Mouse (Mus musculus) lung, postnatal 10 days (tissue): ENCODE results near the gene Fbxl14.
A peak's percentile ranks its signal among the peaks of the same experiment; 100 is the strongest.
"Not testable (repeated sequence)": the region's sequence is repeated elsewhere in the genome, so short reads cannot be mapped to it uniquely, and the experiment has no call there.

ENCODE experiments used
- DNase-seq: peaks from one replicate; pipeline ENCODE4 v3.0.0; 2021

Fbxl14 gene

DNA sequence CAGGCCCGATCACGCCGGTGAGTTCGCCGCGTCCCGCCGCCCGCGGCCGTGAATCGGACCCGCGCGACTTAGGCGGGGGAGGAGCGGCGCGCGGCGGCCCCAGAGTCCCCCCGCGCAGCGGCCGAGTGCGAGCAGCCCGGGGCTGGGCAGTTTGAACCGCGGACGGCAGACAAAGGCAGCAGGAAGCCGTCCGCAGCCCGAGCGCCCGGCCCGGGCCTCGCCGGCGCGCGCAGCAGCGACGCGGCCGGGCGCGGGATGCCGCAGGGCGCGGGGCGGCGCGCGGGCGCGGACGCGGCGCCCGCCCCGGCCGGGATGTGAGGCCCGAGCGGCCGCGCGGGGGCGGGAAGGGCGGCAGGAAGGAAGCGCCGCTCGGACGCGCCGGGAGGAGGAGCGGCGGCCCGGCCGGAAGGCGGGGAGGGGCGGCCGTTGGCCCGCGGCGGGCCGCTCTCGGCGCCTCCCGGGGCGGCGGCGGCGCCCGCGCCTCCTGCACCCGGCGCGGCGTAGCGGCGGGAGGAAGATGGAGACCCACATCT, at the start of gene Fbxl14:
TSS of gene Fbxl14 (plus strand) at position 326 of the 533 bp plus-strand sequence.
- no peak for DNase-seq

DNA sequence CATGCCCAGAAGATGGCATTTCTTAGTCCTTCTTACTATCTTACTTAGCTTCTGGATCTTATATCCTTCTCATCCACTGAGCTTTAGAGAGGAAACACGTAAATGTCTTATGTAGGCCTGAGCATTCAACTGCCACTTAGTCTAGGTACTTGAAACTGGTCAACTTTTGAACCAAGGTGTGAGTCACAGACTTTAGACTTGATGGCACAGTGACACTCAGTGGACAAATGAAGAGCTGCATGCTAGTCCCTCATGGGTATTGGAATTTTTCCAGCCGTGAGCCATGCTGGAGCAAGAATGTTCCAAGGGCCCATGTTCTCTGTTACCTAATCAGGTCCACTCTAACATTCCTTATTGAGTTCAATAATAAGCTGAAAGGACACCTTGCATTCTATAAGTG, 49.0 kb upstream of the Fbxl14 start:
- DNase-seq: peak; percentile 84

DNA sequence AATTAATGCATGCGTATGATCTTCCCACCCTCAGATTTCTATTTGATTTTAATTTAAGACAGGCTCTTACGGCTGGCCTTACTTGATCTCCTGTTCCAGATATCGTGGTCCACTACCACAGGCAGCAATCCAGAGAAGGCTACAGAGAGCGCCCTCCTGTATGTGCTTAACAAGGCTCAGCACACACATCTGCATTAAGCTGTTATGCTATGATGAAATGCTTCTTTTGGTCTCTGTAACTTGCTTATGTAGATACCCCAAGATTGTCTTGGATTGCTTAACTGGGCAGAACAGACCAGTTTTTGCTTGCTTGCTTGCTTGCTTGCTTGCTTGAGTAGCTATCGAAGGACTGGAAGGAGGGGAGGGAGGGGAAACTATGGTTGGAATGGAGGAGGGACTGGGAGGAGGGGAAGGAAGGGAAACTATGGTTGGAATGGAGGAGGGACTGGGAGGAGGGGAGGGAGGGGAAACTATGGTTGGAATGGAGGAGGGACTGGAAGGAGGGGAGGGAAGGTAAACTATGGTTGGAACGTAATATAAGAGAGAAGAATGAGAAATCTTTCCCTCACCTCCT, 47.6 kb upstream of the Fbxl14 start:
- DNase-seq: peak; percentile 52

DNA sequence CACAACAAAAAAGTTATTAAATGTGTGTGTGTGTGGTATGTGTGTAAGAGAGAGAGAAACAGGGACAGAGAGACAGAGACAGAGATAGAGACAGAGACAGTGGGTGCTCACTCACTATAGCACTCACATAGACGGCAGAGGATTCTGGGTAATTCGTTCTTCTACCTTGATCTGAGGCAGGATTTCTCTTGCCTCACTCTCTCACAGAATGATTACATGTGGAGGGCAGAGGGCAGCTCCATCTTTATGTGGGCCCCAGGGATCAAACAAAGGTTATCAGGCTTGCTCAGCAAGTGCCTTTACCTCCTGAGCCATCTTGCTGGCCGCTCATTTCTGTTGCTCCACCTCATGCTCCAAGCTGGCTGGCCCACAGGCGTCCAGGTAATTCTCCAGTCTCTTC, 45.1 kb upstream of the Fbxl14 start:
- DNase-seq: no peak

DNA sequence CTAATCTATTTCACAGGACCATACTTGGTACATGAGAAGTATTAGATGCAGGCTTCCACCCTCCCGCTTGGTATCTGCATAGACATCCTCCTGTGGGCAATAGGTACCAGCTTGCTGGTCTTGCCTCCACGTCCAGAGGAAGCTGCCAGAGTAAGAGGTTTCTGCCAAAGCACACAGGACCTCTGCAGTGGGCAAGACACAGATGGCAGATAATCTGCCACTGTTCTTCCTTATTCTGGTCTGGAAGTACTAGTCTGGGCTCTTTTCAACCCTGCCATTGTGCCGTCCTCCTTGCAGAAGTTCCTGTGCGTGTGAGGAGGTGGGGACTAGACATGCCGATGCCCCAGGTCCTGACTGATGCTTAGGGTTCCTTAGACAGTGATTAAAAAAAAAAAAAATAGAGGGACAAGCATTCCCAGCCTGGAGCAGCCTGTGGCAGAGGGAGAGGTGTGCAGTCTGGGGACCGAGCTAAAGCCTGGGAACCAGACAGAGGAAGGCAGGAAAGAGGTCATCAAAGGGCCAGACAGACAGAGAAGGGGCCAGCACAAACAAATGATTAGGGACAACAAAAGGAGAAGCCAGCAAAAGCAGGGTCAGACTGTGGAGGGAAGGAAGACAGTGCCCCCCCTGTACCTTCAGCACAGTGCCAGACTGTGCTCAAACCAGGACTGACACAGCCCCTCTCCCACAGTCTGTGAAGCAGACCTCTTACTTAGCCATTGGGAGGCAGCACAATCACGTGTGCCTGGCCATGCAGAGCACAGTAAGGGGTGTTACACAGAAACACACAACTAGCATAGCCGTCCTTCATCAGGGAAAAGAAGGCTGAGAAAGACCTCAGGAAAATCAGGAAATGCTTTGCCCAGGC, 41.3 kb upstream of the Fbxl14 start:
- no peak for DNase-seq

DNA sequence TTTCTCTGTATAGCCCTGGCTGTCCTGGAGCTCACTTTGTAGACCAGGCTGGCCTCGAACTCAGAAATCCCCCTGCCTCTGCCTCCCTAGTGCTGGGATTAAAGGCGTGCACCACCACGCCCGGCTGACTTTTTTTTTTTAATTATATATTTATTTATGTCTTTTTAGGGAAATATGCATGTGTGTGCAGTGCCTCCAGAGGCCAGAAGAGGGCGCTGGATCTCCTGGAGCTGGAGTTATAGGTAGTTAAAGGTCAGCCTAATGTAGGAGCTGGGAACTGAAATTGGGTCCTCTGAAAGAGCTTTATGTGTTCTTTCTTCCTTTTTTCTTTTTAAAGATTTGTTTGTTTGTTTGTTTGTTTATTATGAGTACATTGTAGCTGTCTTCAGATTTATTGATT, 36.7 kb upstream of the Fbxl14 start:
- not testable (repeated sequence) for DNase-seq

DNA sequence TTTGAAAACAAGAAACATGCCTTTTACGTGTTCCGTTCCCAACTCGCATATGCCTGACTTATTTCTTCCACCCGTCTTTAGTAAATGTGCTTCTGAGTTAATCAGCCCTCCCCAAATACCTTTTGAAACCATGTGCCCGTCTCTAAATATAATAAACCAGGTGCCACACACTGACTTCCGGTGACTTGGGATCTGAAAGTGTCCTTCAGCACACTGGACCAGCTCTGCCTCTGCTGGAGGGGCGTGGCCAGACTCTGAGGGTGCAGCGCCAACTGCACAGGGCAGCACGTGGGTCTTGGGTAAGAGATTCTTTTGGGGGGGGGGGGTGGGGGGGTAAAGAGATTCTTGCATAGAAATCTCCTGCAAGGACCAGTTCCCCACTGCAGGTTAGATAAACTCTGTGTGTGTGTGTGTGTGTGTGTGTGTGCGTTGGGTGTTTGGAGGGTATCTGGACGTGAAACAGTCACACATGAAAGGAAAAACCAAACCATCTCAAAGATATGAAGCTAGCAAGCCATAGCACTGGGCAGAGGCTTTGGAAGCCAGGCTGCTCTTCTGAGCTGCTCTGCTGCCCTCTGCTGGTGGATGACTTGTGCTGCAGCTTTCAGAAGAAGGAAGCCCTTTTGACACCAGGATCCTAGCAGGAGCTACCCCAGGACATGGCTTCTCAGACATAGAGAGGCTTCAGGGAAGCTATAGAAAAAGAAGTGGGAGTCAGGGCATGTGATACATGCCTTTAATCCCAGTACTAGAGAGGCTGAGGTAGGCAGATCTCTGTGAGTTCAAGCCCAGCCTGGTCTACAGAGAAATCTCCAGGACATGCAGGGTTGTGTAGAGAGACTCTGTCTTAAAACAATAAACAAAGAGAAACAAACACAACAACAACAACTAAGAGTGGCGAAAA, 35.5 kb upstream of the Fbxl14 start:
- DNase-seq: peak; percentile 89

DNA sequence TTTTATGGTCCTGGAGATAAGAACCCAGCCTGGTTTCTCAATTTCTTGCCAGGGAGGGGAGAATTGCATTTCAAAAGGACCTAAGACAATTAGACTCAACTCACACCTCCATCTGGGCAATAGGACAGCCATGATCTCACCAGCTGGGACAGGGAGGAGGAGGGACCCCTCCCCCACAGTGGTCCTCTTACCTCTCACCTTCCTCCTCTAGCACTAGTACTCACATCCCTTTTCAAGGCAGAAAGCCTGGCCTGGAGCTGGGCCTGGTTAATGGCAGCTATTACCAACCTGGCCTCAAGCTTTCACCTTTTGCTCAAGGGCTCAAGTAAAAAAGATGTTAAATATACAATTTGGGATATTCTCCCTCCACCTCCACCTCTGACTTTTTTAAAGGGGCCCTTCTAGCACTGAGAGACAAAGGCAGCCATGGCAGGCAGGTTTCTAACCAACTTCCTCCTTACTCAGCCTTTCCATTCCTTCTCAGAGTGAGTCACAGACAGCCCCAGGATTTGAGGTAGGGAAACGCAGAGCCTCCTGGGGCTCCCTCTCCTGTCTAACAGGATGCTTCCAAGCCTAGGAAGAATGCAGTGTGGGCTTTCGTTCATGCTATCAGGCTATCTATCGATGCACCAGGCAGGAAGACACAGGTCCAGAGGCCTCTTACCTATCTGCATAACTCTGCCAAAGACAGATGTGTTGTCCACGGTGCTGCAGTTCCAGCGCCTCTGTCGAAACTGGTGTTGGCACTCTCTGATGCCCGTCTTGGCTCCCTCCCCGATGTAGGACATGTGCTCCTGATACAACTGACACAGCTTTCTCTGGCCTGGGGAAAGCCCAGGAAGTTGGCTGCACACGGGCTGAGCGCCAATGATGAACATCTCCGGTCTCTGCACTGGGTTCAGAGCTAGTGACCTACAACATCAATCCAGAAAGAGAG, 33.5 kb upstream of the Fbxl14 start:
- no peak for DNase-seq

DNA sequence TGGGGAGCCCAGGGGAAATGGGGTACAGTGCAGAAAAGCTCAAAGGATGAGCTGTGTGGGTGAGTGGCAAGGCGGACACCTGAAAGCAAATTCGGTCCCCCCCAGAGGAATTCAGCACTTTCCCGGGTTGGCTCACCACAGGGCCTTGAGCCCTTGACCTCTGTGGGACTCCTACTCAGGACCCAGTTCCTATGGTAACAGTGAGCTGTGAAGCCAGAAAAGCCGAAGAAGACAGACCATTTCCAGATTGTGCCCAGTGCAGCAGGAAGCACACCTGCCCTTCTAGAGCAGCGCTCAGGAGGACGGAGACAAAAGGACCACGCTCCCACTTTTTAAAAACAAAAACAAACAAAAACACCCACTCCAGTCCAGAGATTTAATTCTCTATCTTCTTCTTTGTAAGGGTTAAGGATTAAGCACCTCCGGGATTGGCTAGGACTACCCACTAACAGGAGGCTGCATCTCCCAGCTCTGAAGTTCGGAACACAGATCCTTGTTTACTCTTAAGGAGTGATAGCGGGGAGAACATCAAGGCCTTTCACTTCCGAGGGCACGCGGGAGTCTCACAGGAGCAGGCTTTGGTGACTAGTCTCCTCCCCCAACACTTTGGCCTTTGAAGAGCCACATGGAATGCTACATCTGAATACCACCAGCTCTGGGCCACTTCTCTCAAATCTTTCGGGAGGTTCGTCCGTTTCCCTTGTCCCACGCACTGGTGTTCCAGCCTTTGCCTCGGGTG, 31.0 kb upstream of the Fbxl14 start:
- DNase-seq: peak; percentile 50

DNA sequence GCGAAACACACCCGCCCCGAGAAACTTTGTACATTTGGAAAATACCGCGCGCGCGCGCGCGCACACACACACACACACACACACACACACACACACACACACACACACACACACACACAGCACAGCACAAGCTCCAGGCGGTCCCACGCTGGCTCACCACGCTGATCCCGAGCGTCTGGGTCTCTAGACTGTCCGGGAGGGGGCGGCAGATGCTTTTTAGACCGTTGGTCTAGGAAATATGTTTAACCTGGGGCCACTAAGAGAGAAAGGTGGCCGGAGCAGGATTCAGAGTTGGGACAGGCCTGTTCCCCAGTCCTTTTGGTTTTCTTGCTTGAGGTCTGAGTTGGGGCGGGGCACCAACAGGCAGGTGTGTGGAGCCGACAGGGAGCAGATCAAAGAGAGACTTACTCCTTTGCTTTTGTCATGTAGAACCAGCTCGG, 30.4 kb upstream of the Fbxl14 start:
- peak; percentile 83 for DNase-seq

DNA sequence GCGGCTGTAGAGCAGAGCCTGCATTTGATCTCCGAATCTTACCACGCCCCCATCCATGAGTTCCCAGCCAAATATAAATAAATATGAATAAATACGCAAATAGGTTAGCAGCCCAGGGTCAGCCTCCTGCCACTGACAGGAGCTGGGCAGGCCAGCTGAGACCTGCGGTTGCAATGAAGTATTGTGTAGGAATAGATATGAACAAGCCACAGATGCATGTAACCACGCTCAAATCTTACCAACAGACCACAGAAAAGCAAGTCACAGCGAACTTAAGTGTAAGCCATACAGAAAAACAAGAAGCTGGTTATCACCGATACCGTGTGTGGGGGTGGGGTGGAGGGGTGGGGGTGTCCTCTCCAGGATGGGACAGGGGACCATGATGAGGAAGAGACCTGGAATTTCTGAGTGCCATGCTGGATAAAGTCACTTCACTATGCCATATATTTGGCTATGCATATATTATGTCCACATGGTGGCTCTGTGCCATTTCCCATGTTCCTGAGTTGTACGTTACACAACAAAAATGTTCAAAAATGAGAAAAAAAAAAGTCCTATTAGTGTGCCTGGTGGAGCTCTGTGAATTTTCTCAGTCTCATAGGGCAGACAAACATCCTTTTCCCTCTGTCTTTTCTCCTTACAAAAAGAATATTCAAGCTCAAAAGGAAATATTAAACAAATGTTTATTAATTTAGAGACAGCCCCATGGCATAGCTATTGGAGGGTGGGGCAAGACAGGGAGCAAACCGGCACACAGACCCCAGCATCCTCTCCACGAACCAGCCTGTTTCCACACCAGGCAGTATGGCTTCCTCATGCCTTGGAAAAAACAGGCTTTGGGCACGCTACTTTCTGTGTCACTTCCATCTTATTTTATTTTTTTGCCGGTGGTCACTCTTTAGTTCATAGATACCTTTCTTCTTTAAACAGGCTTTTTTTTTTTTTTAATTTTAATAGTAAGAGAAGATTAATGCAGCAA, 28.2 kb upstream of the Fbxl14 start:
- DNase-seq: no peak

DNA sequence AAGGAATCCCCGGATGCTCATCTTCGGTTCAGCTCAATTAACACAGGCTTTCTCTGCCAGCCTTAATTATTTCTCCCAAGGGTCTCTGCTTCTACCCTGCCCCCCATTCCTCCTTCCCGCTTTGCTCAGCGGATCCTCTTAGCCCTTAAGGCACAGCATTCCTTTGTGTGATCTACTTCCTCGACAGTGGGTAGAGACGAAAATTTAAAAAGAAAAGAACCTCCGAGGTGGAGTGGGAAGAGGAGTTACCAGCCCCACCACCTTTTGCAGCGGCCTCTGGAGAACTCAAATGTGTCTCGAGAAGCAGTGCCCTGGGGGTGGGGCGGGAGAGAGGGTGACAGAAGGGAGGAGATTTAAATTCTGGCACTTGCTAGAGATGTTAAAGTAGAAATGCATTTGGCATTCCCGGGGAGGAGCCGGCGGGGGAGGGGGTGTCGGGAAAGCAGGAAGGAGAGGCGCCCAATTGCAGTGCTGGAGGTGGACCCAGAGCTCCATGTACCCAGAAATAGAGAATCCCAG, 27.4 kb upstream of the Fbxl14 start:
- peak; percentile 87 for DNase-seq

DNA sequence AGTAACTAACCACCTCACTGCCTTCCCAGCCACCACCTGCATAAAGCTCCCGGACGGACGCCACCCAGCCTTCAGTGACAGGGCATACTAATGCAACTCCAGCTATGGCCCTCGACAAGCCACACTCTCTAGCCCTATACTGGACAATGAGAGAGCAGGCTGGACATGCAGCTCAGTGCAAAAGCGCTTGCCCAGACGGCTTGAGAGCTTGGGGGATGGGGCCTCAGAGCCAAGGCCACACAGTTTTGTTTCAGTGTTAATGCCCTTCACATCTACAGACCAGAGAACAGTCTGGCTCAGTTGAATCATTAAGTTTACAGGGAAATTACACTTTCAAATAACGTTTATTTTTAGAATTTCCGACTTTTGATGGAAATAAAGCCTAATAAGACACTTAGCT, 21.3 kb upstream of the Fbxl14 start:
- DNase-seq: no peak

DNA sequence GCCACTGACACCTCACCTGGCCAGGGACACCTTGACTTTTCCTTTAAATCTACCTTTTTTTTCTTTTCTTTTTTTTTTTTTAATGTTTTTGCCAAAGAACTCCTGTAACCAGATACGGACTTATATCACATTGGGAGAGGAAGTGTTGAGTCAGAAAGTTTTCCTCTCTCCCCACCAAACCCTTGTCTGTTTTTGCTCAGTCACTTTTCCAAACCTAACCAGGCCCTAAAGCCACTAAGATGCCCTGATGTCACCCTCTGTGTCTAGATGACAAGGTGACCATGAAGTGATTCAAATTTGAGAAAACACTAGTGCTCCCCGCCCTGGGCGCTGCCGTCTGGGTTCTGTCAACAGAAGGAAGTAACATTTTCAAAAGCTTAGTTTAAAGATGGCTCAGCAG, 20.4 kb upstream of the Fbxl14 start:
- DNase-seq: no peak

DNA sequence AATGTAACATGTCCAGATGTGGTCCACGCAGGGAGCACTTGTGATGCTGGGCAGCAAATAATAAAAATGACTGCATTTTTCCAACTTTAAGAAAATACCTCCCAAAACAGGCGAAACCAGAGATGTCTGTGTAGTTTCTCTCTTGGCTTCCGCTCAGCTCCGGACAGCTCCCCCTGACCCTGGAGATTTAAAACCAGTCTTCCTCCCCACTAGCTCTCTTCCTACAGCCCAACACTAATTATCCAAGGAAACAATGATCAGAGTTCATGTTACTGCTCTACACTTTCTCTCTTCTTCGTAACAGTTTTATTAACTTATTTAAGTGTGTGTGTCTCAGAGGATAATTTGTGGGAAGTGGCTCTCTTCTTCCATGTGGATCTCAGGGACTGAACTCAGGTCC, 19.1 kb upstream of the Fbxl14 start:
- DNase-seq: no peak

DNA sequence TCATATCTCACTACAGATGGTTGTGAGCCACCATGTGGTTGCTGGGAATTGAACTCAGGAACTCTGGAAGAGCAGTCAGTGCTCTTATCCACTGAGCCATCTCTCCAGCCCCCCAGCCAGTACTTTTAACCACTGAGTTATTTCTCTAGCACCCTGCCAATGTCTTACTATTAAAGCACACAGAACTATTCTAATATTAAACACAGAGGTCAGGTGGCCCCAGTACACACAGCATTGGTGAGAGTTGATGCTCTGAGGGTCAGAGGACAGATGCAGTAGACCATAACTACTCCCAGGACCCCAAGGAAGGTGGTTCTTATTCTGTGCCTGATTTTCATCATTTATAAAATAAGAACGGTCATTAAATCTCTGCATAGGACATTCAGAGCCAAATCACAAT, 13.3 kb upstream of the Fbxl14 start:
- DNase-seq: no peak

DNA sequence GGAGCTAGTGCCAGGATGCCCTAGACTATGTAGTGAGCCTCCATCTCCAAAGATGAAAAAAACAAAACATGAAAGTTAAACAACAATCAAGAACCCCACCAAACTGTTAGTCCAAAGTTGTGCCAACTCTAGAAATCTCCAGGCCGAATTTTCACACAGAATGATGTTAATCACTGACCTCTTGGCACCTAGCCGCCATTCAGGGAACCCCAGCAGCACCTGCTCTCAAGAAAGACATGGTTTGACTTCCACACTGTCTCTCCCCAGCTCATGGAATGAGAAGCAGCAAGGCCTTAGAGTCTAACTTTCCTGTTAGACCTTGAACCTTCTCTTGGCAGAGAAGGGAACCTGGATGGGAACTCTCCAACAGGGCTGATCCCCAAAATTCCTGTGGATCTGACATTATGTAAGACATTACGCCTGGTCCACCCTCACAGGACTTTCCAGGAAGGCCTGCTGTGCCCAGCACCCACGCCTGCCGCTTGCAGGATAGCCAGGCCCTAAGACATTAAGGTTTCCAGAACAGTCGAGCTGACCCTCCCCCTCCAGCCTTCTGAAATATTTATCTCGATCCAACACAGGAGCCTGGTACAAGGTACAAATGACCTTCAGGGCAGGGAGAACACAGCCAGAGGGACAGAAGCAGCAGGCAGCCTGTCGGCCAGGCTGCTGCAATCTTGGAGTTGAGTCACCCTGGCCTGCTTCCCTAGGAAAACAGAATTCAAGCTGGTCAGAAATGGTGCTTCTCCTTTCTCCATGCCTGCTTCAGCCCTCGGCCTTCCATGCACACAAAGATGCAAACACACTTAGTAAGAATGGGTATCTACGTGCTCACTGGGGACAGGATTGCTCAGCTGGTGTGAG, 12.3 kb upstream of the Fbxl14 start:
- no peak for DNase-seq

DNA sequence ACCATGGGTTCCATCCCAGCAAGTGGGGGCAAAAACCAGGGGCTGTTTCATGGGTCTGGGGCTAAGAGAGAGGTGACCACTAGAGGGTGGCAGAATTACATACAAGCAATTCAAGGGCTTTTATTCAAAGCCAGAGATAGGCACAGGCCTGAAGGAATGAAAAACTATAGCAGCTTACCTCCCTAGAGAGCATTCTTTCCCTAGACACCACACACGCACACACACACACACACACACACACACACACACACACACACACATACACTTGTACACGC, 11.7 kb upstream of the Fbxl14 start:
- no peak for DNase-seq

DNA sequence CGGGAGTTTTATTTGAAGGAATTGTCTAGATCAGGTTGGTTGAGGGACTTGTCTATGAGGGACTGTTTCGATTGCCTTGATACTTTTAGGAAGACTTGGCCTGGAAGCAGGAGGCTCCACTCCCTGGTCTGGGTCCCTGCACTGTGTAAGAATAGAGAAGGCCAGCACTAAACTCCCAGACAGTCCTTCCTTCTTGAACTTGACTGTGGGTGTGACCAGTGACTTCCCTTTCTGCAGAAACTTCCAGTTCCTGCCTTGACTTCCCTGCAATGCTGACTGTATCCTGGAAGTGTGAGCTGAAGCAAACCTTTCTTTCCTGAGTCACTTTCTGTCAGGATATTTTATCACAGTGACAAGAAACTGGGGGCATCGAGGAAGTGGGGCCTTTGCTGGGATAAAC, 8.7 kb upstream of the Fbxl14 start:
- no peak for DNase-seq
